Mouse (Mus musculus) midbrain, embryonic 16.5 days (tissue): ENCODE measurements around the gene Cacng6. TPM values are rescaled to one million over a fixed set of nuclear protein-coding genes. Genes with fewer than 3 reads are reported as not detected.
"Not testable (repeated sequence)": the region's sequence is repeated elsewhere in the genome, so short reads cannot be mapped to it uniquely, and the experiment has no call there.

Experiments used
- ATAC-seq: fragments of 200-750 bp; cut with Nextera tagmentation; 2 replicates; pipeline ENCODE4 v1.8.0; 2017; ENCODE audit warnings: moderate TSS enrichment
- H3K27ac ChIP-seq: fragments of 300-500 bp; sonication (generic); 2 replicates; pipeline ENCODE4 v1.5.1; 2014; ENCODE audit warnings: mild to moderate bottlenecking, low read length, mixed read lengths
- H3K27me3 ChIP-seq: fragments of 300-500 bp; sonication (generic); 2 replicates; pipeline ENCODE4 v1.6.1; 2014; ENCODE audit warnings: low read depth, low read length, mixed read lengths; ENCODE audit not compliant: control insufficient read depth, insufficient read depth
- H3K36me3 ChIP-seq: fragments of 300-500 bp; sonication (generic); 2 replicates; pipeline ENCODE4 v1.6.1; 2014; ENCODE audit warnings: mild to moderate bottlenecking, low read length, moderate library complexity, mixed read lengths; ENCODE audit not compliant: control insufficient read depth, insufficient read depth
- H3K4me1 ChIP-seq: fragments of 300-500 bp; sonication (generic); 2 replicates; pipeline ENCODE4 v1.6.1; 2014; ENCODE audit warnings: mild to moderate bottlenecking, low read length, mixed read lengths; ENCODE audit not compliant: control insufficient read depth, insufficient read depth
- H3K4me2 ChIP-seq: fragments of 300-500 bp; sonication (generic); 2 replicates; pipeline ENCODE4 v1.6.1; 2014; ENCODE audit warnings: mild to moderate bottlenecking, low read length, mixed read lengths
- H3K4me3 ChIP-seq: fragments of 300-500 bp; sonication (generic); 2 replicates; pipeline ENCODE4 v1.5.1; 2014; ENCODE audit warnings: low read depth, mild to moderate bottlenecking, low read length, moderate library complexity, mixed read lengths
- H3K9ac ChIP-seq: fragments of 300-500 bp; sonication (generic); 2 replicates; pipeline ENCODE4 v1.6.1; 2014; ENCODE audit warnings: low read depth, low read length, mixed read lengths
- H3K9me3 ChIP-seq: fragments of 300-500 bp; sonication (generic); replicated peaks from 2 replicates; pipeline ENCODE4 v1.6.1; 2014; ENCODE audit warnings: mild to moderate bottlenecking, low read length, mixed read lengths; ENCODE audit not compliant: control insufficient read depth, poor library complexity, severe bottlenecking
- WGBS: fragments of 180-500 bp; shearing (Covaris S2); extraction: QIAGEN DNeasy Blood & Tissue Kit; methylation state at CpG from one replicate; pipeline ENCODE4 v1.1.7; 2014; 5-methylcytosine and 5-hydroxymethylcytosine counted together
- polyA plus RNA-seq: library from polyadenylated mRNA; unstranded; fragments of >200 nt; fragmentation: Nextera tagmentation; extraction: Ambion mirVana; gene quantifications from 2 replicates; pipeline ENCODE4 v1.2.1, GENCODE M21; 2015

The Cacng6 gene
- polyA plus RNA-seq, 1 experiment from 2014 or later = not detected

DNA sequence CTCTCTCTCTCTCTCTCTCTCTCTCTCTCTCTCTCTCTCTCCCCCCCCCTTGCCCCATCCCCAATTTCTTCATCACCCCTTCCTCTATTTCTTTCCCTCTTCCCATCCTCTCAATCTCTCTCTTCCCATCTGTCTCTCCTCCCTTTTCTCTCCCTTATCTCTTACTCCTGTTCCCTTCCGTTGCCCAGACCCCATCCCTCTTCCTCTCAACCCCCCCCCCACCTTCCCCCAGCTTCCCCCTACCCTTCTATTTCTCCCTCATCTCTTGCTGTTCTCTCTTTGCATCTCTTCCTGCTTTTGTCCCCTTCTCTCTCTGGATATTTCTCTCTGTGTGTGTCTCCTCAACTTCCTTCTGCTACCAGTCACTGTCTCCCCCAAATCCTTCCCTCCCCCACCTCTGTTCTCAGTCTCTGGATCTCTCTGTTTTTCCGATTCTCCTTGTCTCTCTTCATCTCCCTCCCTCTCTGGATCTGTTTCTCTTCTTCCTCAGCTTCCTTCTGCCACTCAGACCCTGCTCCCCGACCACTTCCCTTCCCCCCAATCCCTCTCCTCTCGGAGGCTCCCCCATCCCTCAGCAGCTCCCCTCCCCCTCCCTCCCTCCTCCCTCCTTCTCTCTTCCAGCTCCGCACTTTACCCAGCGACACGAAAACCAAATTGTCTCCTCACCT lies 33.4 kb upstream of the Cacng6 start, which contains the start of gene Cacng8:
Gene Cacng8, plus strand, starts transcription at position 271 of the 668 bp plus-strand sequence.
- peak; percentile 37 for ATAC-seq
- peaks cover 49% of the 10 kb centered on the region for H3K4me1 ChIP-seq
- H3K9me3 ChIP-seq = no peaks in the 10 kb centered on the region

GRCm38 (mm10) chr7:3391081-3391451 lies 32.9 kb upstream of the Cacng6 start:
- Histone ChIP-seq H3K27ac (peak overlapping the region; percentile 48), H3K4me2 (peak overlapping the region; percentile 64), H3K9me3 (no peaks in the 10 kb centered on the region), H3K36me3 (peaks cover 4% of the 10 kb centered on the region; the same call in 1 of the 2 replicates), H3K4me3 (peak overlapping the region; percentile 53), H3K4me1 (peaks cover 49% of the 10 kb centered on the region), H3K27me3 (no peaks in the 10 kb centered on the region), H3K9ac (peak overlapping the region; percentile 64)
- peak; percentile 19 for ATAC-seq
- 2% methylated on average over 11 of the region's 12 CpGs for WGBS

More for the DNA sequence above, 33.4 kb upstream of the Cacng6 start, which contains the start of gene Cacng8:
- 0% methylated on average over 6 of the region's 7 CpGs for WGBS
- peaks cover 4% of the 10 kb centered on the region; the same call in 1 of the 2 replicates for H3K36me3 ChIP-seq
- peak within 1 kb of the TSS; percentile 53 for H3K4me3 ChIP-seq
- peak within 1 kb of the TSS; percentile 64 for H3K9ac ChIP-seq
- H3K4me2 ChIP-seq = peak within 1 kb of the TSS; percentile 64
- H3K27me3 ChIP-seq = no peaks in the 10 kb centered on the region
- H3K27ac ChIP-seq = peak within 1 kb of the TSS; percentile 75

DNA sequence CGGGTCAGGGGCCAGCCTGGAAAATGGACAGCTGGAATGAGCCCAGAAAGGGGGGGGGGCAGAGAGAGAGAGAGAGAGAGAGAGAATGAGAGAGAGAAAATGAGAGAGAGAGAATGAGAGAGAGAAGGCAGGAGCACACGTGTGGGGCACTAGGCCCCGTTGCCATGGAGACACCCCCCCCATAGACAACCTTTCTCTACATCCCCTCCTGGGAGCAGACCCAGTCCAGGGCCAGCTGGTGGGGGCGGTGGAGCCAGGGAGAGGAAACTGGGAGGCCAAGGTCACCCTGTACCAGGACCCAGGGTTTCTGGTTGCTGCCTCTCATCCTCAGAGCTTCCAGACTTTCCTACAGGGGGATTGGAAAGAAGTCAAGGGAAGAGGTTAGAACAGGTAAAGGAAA lies 32.2 kb upstream of the Cacng6 start:
- Histone ChIP-seq H3K36me3 (peaks cover 4% of the 10 kb centered on the region; the same call in 1 of the 2 replicates), H3K27ac (no peak overlapping the region; the same call in 1 of the 2 replicates), H3K9ac (peak overlapping the region; percentile 64), H3K4me1 (peaks cover 50% of the 10 kb centered on the region), H3K9me3 (no peaks in the 10 kb centered on the region), H3K27me3 (no peaks in the 10 kb centered on the region), H3K4me2 (peak overlapping the region; percentile 64), H3K4me3 (peak overlapping the region; percentile 53)
- ATAC-seq = peak; percentile 34
- 5% methylated on average over 4 of the region's 4 CpGs for WGBS

GRCm38 (mm10) chr7:3397355-3397754 lies 26.6 kb upstream of the Cacng6 start:
- 49% methylated on average over 10 of the region's 10 CpGs for WGBS
- no peak for ATAC-seq
- H3K4me1 ChIP-seq = peaks cover 31% of the 10 kb centered on the region
- peak overlapping the region; percentile 17; the same call in 1 of the 2 replicates for H3K9ac ChIP-seq
- H3K36me3 ChIP-seq = peaks cover 4% of the 10 kb centered on the region; the same call in 1 of the 2 replicates
- no peaks in the 10 kb centered on the region for H3K27me3 ChIP-seq
- no peak overlapping the region for H3K4me3 ChIP-seq
- H3K27ac ChIP-seq = no peak overlapping the region
- no peaks in the 10 kb centered on the region for H3K9me3 ChIP-seq
- peak overlapping the region; percentile 29 for H3K4me2 ChIP-seq

- no peaks in the 10 kb centered on the region for H3K27me3 ChIP-seq
- peak; percentile 75 for ATAC-seq
- no peaks in the 10 kb centered on the region for H3K9me3 ChIP-seq
- peak overlapping the region; percentile 29 for H3K4me2 ChIP-seq
- H3K9ac ChIP-seq = peak overlapping the region; percentile 17; the same call in 1 of the 2 replicates
- H3K4me3 ChIP-seq = no peak overlapping the region
- H3K36me3 ChIP-seq = peaks cover 4% of the 10 kb centered on the region; the same call in 1 of the 2 replicates
- H3K4me1 ChIP-seq = peaks cover 26% of the 10 kb centered on the region
- no peak overlapping the region for H3K27ac ChIP-seq
- 9% methylated on average over 7 of the region's 7 CpGs for WGBS
These were observed 26.2 kb upstream of the Cacng6 start for GRCm38 (mm10) chr7:3397797-3398196.

DNA sequence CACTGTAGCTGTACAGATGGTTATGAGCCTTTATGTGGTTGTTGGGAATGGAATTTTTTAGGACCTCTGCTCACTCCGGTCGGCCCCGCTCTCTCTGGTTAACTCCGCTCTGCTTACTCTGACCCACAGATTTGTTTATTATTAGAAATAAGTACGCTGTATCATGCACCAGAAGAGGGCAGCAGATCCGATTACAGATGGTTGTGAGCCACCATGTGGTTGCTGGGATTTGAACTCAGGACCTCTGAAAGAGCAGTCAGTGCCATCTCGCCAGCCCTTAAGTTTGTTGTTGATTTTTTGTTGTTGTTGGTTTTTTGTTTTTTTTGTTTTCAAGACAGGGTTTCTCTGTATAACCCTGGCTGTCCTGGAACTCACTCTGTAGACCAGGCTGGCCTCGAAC lies 25.6 kb upstream of the Cacng6 start:
- H3K27ac ChIP-seq, H3K4me3 ChIP-seq, H3K4me2 ChIP-seq, H3K9ac ChIP-seq, H3K9me3 ChIP-seq, H3K36me3 ChIP-seq, H3K27me3 ChIP-seq, ATAC-seq: not testable (repeated sequence)
- WGBS = 93% methylated on average over 8 of the region's 8 CpGs
- peaks cover 21% of the 10 kb centered on the region for H3K4me1 ChIP-seq

DNA sequence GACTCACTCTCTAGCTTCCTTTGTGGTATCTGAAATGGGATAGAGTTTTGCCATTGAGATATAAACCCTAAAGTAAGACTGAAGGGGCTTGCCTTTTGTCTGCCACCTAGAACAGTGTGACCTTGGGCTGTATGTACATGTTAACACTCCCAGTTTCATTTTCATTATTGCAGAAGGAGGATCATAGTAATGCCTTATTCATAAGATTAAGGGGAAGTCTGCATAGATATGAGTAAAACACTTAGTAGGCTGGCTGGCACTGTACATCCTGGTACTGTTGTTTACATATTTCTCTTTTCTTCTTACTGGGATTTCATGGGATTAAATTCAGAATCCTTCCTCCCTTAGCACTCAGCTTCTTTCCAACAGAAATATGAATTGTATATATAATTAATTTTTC lies 24.1 kb upstream of the Cacng6 start:
- ATAC-seq = no peak
- H3K4me2 ChIP-seq = no peak overlapping the region
- no peak overlapping the region for H3K27ac ChIP-seq
- H3K27me3 ChIP-seq = no peaks in the 10 kb centered on the region
- H3K4me3 ChIP-seq = no peak overlapping the region
- no peak overlapping the region for H3K9ac ChIP-seq
- H3K4me1 ChIP-seq = peaks cover 17% of the 10 kb centered on the region
- 0 out of 2 replicates have a peak, but pooled peaks cover 3% of the 10 kb centered on the region for H3K36me3 ChIP-seq
- no peaks in the 10 kb centered on the region for H3K9me3 ChIP-seq

DNA sequence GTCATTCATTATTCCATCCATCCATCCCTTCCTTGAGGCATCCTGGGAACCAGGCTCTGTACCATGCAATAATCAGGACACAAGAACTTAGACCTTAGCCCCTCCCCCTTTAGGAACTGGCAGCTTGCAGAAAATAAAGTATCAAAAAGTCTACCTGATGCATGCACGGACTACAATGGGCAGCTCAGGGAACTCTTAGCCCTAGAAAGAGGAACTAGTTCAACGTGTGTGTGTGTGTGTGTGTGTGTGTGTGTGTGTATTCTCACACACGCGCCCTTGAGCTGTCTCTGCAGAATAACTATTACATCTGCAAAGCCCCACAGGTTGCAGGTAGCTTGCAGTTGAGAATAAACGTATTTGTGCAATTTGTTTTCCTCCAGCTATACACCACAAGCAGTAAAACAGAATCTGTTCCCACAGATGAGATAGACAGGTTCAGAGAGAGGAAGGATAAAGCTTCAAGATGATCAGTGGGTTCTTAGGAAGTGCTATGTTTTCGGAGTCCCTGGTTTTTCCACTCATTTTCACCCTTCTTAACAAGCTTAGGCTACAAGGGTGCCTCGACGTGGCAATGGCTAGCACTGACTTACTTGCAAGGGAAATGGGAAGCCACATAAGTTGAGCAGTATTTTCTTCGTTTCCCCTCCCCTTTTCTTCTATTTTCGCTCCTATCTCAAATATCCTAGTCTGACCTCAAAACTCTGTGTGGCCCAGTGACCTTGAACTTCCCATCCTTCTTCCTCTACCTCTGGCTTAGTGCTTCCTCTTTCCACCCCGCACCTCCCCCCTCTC lies 14.1 kb upstream of the Cacng6 start:
- no peaks in the 10 kb centered on the region for H3K36me3 ChIP-seq
- no peaks in the 10 kb centered on the region for H3K9me3 ChIP-seq
- H3K9ac ChIP-seq = no peak overlapping the region
- ATAC-seq = no peak
- no peak overlapping the region for H3K4me3 ChIP-seq
- no peak overlapping the region for H3K4me2 ChIP-seq
- H3K4me1 ChIP-seq = peaks cover 16% of the 10 kb centered on the region
- WGBS = 75% methylated on average over 11 of the region's 11 CpGs
- no peak overlapping the region for H3K27ac ChIP-seq
- H3K27me3 ChIP-seq = peaks cover 17% of the 10 kb centered on the region
